In genomic region chr3:108307485-108307884, GRCm38 (mm10) we compare ENCODE assay signal across 25 mouse cellular contexts. TPM values are rescaled to one million over a fixed set of nuclear protein-coding genes. Genes with fewer than 3 reads are reported as not detected.
DNase-seq lines count a peak whose midpoint lies in the region; ATAC-seq and TF ChIP-seq lines count a peak whose summit lies in the region.
"Had no signal": no experiment of that assay in that cellular context is flagged by ENCODE, and none has a peak within 500 bp of the region (broad histone marks: within the 10 kb centered on the region; RNA-seq: fewer than 3 reads in every experiment).

No protein-coding gene starts in this region.

- DNase-seq in forebrain, embryonic 11.5 days (ENCODE audit: low spot score), result no peak
- no peak for DNase-seq in layer of hippocampus, adult 2 months (ENCODE audit: low spot score in 2 of 2)
- DNase-seq in layer of hippocampus, adult 11-12 months (ENCODE audit: low spot score), result no peak
- no peak for DNase-seq in midbrain, postnatal 0 days (ENCODE audit: low spot score)
- no peak for DNase-seq in kidney, adult 8-10 months
- no peak for DNase-seq in adrenal gland, adult 2 months
- DNase-seq: adrenal gland, postnatal 36 days; cerebellum, adult 9-10 months; gastrocnemius, postnatal 36 days; kidney, adult 11 months; kidney, postnatal 10 days; liver, postnatal 0 days; lung, postnatal 10 days; right cerebral cortex, postnatal 14 days; thymus, adult 2 months had no signal

- H3K4me1 ChIP-seq in forebrain, embryonic 15.5 days, result peaks cover 22% of the 10 kb centered on the region
- H3K4me1 ChIP-seq in forebrain, embryonic 11.5 days (replicated peaks; ENCODE audit: control insufficient read depth, insufficient read depth, low read length), result no peaks in the 10 kb centered on the region
- peaks cover 9% of the 10 kb centered on the region for H3K4me1 ChIP-seq in brown adipose tissue, adult 24 weeks (ENCODE audit: control insufficient read depth, insufficient read depth, insufficient read length, low read length)
- peaks cover 3% of the 10 kb centered on the region; the same call in 1 of the 2 replicates for H3K4me1 ChIP-seq in midbrain, postnatal 0 days (ENCODE audit: insufficient read depth, low read length)

- peak overlapping the region; percentile 71 for H3K27ac ChIP-seq in forebrain, embryonic 15.5 days (replicated peaks)
- no peak overlapping the region for H3K27ac ChIP-seq in forebrain, embryonic 11.5 days (ENCODE audit: low read depth, low read length)
- H3K27ac ChIP-seq in layer of hippocampus, adult 2 months, result peak overlapping the region; percentile 77; the same call in 1 of the 2 replicates
- H3K27ac ChIP-seq in brown adipose tissue, adult 24 weeks (replicated peaks; ENCODE audit: low read depth, low read length), result peak overlapping the region; percentile 39
- H3K27ac ChIP-seq in midbrain, postnatal 0 days (ENCODE audit: low read depth, low read length), result no peak overlapping the region
- H3K27ac ChIP-seq: heart, embryonic 15.5 days had no signal

- H3K4me3 ChIP-seq in forebrain, embryonic 15.5 days, result no peak overlapping the region
- H3K4me3 ChIP-seq in forebrain, embryonic 11.5 days (ENCODE audit: low read depth, low read length), result no peak overlapping the region
- H3K4me3 ChIP-seq in layer of hippocampus, adult 2 months, result no peak overlapping the region
- H3K4me3 ChIP-seq in brown adipose tissue, adult 24 weeks (ENCODE audit: insufficient read depth, low read depth, low read length), result no peak overlapping the region
- no peak overlapping the region for H3K4me3 ChIP-seq in midbrain, postnatal 0 days (ENCODE audit: low read depth, low read length)
- H3K4me3 ChIP-seq: heart, embryonic 15.5 days had no signal

- H3K27me3 ChIP-seq in forebrain, embryonic 15.5 days, result no peaks in the 10 kb centered on the region
- H3K27me3 ChIP-seq in forebrain, embryonic 11.5 days (ENCODE audit: control insufficient read depth, insufficient read depth, low read length), result no peaks in the 10 kb centered on the region
- H3K27me3 ChIP-seq in midbrain, postnatal 0 days (ENCODE audit: insufficient read depth, low read length), result no peaks in the 10 kb centered on the region
- H3K27me3 ChIP-seq: CH12.LX; heart, embryonic 15.5 days had no signal

- H3K4me2 ChIP-seq in forebrain, embryonic 15.5 days (replicated peaks), result no peak overlapping the region
- H3K4me2 ChIP-seq in forebrain, embryonic 11.5 days (ENCODE audit: low read depth, low read length, severe bottlenecking), result no peak overlapping the region
- H3K4me2 ChIP-seq in midbrain, postnatal 0 days (ENCODE audit: low read depth, low read length, poor library complexity, severe bottlenecking), result no peak overlapping the region
- H3K4me2 ChIP-seq: heart, embryonic 15.5 days had no signal

- H3K9me3 ChIP-seq in forebrain, embryonic 15.5 days, result no peaks in the 10 kb centered on the region
- H3K9me3 ChIP-seq in forebrain, embryonic 11.5 days (ENCODE audit: control insufficient read depth, low read length), result no peaks in the 10 kb centered on the region
- H3K9me3 ChIP-seq in midbrain, postnatal 0 days (ENCODE audit: low read length), result no peaks in the 10 kb centered on the region
- H3K9me3 ChIP-seq: heart, embryonic 15.5 days had no signal

- H3K36me3 ChIP-seq in forebrain, embryonic 15.5 days, result peaks cover 10% of the 10 kb centered on the region
- H3K36me3 ChIP-seq in forebrain, embryonic 11.5 days (ENCODE audit: control insufficient read depth, insufficient read depth, low read length), result no peaks in the 10 kb centered on the region
- no peaks in the 10 kb centered on the region for H3K36me3 ChIP-seq in midbrain, postnatal 0 days (ENCODE audit: insufficient read depth, low read length)
- H3K36me3 ChIP-seq: heart, embryonic 15.5 days had no signal

- no peak for TF ChIP-seq CTCF in layer of hippocampus, adult 2 months (conservative IDR thresholded peaks at IDR 0.05)
- no peak for TF ChIP-seq CTCF in midbrain, postnatal 0 days (IDR thresholded peaks at IDR 0.05)

- WGBS in forebrain, embryonic 15.5 days, result 44% methylated on average over 6 of the region's 6 CpGs
- 80% methylated on average over 6 of the region's 6 CpGs for WGBS in forebrain, embryonic 11.5 days
- WGBS in midbrain, postnatal 0 days, result 46% methylated on average over 6 of the region's 6 CpGs

- no peak; the same call in 1 of the 2 replicates for ATAC-seq in forebrain, embryonic 15.5 days (replicated peaks)
- no peak for ATAC-seq in forebrain, embryonic 11.5 days (replicated peaks; ENCODE audit: low FRiP score)
- peak; percentile 21; the same call in 1 of the 2 replicates for ATAC-seq in midbrain, postnatal 0 days (ENCODE audit: low FRiP score)
- ATAC-seq: liver, postnatal 0 days had no signal

- no peak overlapping the region for H3K9ac ChIP-seq in forebrain, embryonic 15.5 days (replicated peaks)
- no peak overlapping the region for H3K9ac ChIP-seq in forebrain, embryonic 11.5 days (ENCODE audit: low read length)
- H3K9ac ChIP-seq in midbrain, postnatal 0 days (replicated peaks; ENCODE audit: low read length, poor library complexity, severe bottlenecking), result no peak overlapping the region
- H3K9ac ChIP-seq: heart, embryonic 15.5 days; liver, postnatal 0 days had no signal

RNA-seq across cellular contexts. Expression of gene Sort1, which starts 23.6 kb away (rescaled TPM):
- 25.7 and 26.0 TPM in 2 replicates for polyA plus RNA-seq in forebrain, embryonic 15.5 days (2015; fragmentation: Nextera tagmentation; extraction: Ambion mirVana)
- 28.9 and 31.3 TPM in 2 replicates for polyA plus RNA-seq in forebrain, embryonic 11.5 days (2014; fragmentation: Nextera tagmentation; extraction: Ambion mirVana)
- 100 to 1,000 TPM; 360 to 361 TPM for total RNA-seq in layer of hippocampus, adult 2 months (2021)
- 53.0 and 68.1 TPM in 2 replicates for polyA plus RNA-seq in brown adipose tissue, adult 24 weeks (2012; ENCODE audit: insufficient read depth, insufficient read length, missing spikeins)
- total RNA-seq in midbrain, postnatal 0 days (2014; rRNA removed), result 68.4 and 80.3 TPM in 2 replicates
- polyA plus RNA-seq in midbrain, postnatal 0 days (2015; fragmentation: Nextera tagmentation; extraction: Ambion mirVana), result 11.2 and 12.7 TPM in 2 replicates
- 10 to 100 TPM; 37.9 to 57.3 TPM for total RNA-seq in adrenal gland, adult 2 months (2021)
- polyA plus RNA-seq in adrenal gland, adult 2 months (2012; rRNA removed), result 19.7 and 27.8 TPM in 2 replicates

RNA-seq across cellular contexts. Expression of gene Psma5, which starts 50.8 kb away (rescaled TPM):
- 260 and 271 TPM in 2 replicates for polyA plus RNA-seq in forebrain, embryonic 15.5 days (2015; fragmentation: Nextera tagmentation; extraction: Ambion mirVana)
- 277 and 297 TPM in 2 replicates for polyA plus RNA-seq in forebrain, embryonic 11.5 days (2014; fragmentation: Nextera tagmentation; extraction: Ambion mirVana)
- total RNA-seq in layer of hippocampus, adult 2 months (2021), result 10 to 100 TPM; 68.2 to 76.8 TPM
- 99.2 and 140 TPM in 2 replicates for polyA plus RNA-seq in brown adipose tissue, adult 24 weeks (2012; ENCODE audit: insufficient read depth, insufficient read length, missing spikeins)
- 93.3 and 102 TPM in 2 replicates for total RNA-seq in midbrain, postnatal 0 days (2014; rRNA removed)
- 221 and 224 TPM in 2 replicates for polyA plus RNA-seq in midbrain, postnatal 0 days (2015; fragmentation: Nextera tagmentation; extraction: Ambion mirVana)
- 10 to 100 TPM; 74.4 to 87.2 TPM for total RNA-seq in adrenal gland, adult 2 months (2021)
- polyA plus RNA-seq in adrenal gland, adult 2 months (2012; rRNA removed), result 13.3 and 13.4 TPM in 2 replicates

RNA-seq across cellular contexts. Expression of gene Mybphl, which starts 57.2 kb away (rescaled TPM):
- polyA plus RNA-seq in forebrain, embryonic 15.5 days (2015; fragmentation: Nextera tagmentation; extraction: Ambion mirVana), result not detected in 2 replicates
- not detected in 2 replicates for polyA plus RNA-seq in forebrain, embryonic 11.5 days (2014; fragmentation: Nextera tagmentation; extraction: Ambion mirVana)
- 1 to 10 TPM in 1 of 2 experiments, under 1 TPM in 1; 0.83 to 1.5 TPM for total RNA-seq in layer of hippocampus, adult 2 months (2021)
- not detected in 2 replicates for polyA plus RNA-seq in brown adipose tissue, adult 24 weeks (2012; ENCODE audit: insufficient read depth, insufficient read length, missing spikeins)
- not detected in 2 replicates for total RNA-seq in midbrain, postnatal 0 days (2014; rRNA removed)
- 0.13 TPM in 1 of 2 replicates, not detected in the other for polyA plus RNA-seq in midbrain, postnatal 0 days (2015; fragmentation: Nextera tagmentation; extraction: Ambion mirVana)
- total RNA-seq in adrenal gland, adult 2 months (2021), result not detected
- not detected in 2 replicates for polyA plus RNA-seq in adrenal gland, adult 2 months (2012; rRNA removed)
- total RNA-seq: adrenal gland, postnatal 36 days; CH12.LX; common myeloid progenitor, adult 5-6 weeks; gastrocnemius, postnatal 36 days; hematopoietic stem cell, adult 5-6 weeks; liver, adult 2 months; megakaryocyte progenitor cell, adult 5-6 weeks; MEL had no signal
- polyA plus RNA-seq: liver, adult 2 months; stomach, embryonic 14.5 days had no signal

Comparison
In these comparisons a context has a peak if more than half of its experiments do, and no peak if none do; other contexts are left out.
1. H3K27ac ChIP-seq: peak in forebrain, embryonic 15.5 days (single experiment), layer of hippocampus, adult 2 months (single experiment) and brown adipose tissue, adult 24 weeks (single experiment); none in forebrain, embryonic 11.5 days (single experiment) and midbrain, postnatal 0 days (single experiment).